Mouse (Mus musculus): ENCODE measurements around the gene 1600014C23Rik. TPM values are rescaled to one million over a fixed set of nuclear protein-coding genes. Genes with fewer than 3 reads are reported as not detected.

1600014C23Rik gene
- not detected in 2 replicates for polyA plus RNA-seq (2015; fragmentation: Nextera tagmentation; extraction: Ambion mirVana)

DNA sequence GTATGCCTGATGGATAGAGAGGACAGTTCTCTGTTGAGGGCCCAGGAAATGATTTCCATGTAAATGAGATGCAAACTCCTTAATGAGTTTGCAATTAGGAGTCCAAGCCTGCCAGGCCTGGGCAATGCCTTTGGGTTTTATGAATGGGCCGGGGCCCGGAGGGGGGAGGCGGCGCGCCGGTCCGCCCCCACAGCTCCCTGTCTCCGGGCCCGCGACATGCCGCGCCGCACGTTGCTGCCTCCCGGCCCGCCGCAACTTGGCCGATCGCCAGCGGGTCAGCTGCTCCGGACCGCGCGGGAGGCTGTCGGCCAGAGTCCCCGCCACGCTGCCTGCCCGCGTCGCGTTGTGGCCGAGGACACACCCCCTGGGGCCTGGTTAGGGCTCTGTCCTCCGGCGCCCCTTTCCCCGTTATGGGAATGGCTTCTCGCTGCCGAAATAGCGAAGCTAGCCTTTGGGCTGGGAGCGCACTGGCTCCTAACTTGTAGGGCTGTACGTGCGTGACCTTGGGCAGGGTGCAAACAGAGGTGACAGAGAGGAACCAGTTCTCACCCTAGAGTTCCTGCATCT, at the start of gene 1600014C23Rik:
Gene 1600014C23Rik (minus strand): TSS at position 110 of the 567 bp plus-strand sequence.
- Histone ChIP-seq H3K9ac (peak within 1 kb of the TSS; percentile 72), H3K4me1 (peaks cover 44% of the 10 kb centered on the region), H3K27ac (peak within 1 kb of the TSS; percentile 33; the same call in 1 of the 2 replicates), H3K36me3 (no peaks in the 10 kb centered on the region), H3K27me3 (peaks cover 20% of the 10 kb centered on the region; the same call in 1 of the 2 replicates), H3K4me2 (replicated peaks) (peak within 1 kb of the TSS; percentile 84), H3K9me3 (no peaks in the 10 kb centered on the region), H3K4me3 (peak within 1 kb of the TSS; percentile 43)
- no peak for ATAC-seq (ENCODE audit: low FRiP score, low read depth)
- 2% methylated on average over 41 of the region's 41 CpGs for WGBS

DNA sequence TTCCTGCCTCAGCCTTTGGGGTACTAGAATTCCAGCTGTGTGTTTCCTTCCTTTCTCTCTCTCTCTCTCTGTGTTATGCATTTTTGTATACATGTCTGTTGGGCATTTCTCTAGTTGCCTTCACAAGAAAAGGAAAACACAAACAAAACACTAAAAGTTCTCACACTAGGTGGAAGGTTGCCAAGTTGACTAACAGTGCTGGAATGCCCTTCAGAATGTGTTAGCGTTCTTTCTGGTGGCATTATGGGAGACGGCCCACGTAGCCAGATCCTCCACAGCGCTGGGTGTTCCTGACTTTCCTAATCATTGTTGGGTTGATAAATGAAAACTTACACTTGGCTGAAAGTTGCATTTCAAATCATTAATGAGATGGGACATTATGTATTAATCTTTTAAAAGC, 44.8 kb upstream of the 1600014C23Rik start:
- ATAC-seq (ENCODE audit: low FRiP score, low read depth): no peak
- H3K27ac ChIP-seq: no peak overlapping the region
- H3K4me3 ChIP-seq: no peak overlapping the region
- no peaks in the 10 kb centered on the region for H3K36me3 ChIP-seq
- H3K9me3 ChIP-seq: no peaks in the 10 kb centered on the region
- H3K4me1 ChIP-seq: peaks cover 12% of the 10 kb centered on the region; the same call in 1 of the 2 replicates
- 92% methylated on average over 4 of the region's 4 CpGs for WGBS
- no peaks in the 10 kb centered on the region for H3K27me3 ChIP-seq
- H3K9ac ChIP-seq: no peak overlapping the region
- H3K4me2 ChIP-seq (replicated peaks): no peak overlapping the region

DNA sequence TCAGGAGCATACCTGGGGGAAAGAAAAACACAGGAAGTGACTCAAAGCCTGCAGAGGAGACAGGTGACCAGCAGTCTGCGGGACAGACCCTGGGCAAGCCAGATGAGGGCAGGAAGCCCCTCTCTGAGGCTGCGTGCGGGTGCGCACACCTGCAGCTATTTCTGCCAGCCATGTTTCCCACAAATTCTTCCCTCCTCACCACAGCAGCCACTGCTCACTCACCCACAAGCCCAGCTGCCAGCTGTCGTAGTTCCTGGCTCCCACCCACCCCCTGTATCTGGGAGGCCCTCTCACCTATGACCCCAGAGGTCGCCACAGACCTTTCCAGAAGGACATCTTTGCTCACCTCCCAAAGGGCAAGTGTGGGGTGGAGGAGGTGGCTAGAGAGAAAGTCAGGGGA, 43.8 kb upstream of the 1600014C23Rik start:
- peaks cover 12% of the 10 kb centered on the region; the same call in 1 of the 2 replicates for H3K4me1 ChIP-seq
- 67% methylated on average over 6 of the region's 6 CpGs for WGBS
- no peak overlapping the region for H3K4me3 ChIP-seq
- no peak overlapping the region for H3K27ac ChIP-seq
- no peaks in the 10 kb centered on the region for H3K9me3 ChIP-seq
- H3K9ac ChIP-seq: no peak overlapping the region
- no peak overlapping the region for H3K4me2 ChIP-seq (replicated peaks)
- H3K27me3 ChIP-seq: no peaks in the 10 kb centered on the region
- no peaks in the 10 kb centered on the region for H3K36me3 ChIP-seq
- no peak for ATAC-seq (ENCODE audit: low FRiP score, low read depth)

DNA sequence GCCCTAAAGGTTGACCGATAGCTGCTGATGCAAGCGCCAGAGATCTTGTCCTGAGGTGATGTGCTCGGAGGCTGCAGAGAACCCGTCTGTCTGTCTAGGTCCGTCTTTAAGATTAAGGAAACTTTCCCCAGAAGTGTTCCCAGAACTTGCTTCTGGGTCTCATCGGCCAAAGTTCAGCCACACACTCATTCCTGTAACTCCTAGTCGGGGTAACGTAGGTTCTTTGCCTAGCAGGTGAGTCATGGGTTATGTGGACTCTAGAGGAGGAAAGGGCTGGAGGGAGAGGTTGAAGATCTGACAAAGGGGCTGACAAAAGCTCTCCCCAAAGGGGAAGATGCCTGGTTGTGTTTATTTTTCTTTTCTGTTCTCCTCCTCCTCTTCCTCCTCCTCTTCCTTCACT, 42.5 kb upstream of the 1600014C23Rik start:
- H3K27me3 ChIP-seq: no peaks in the 10 kb centered on the region
- no peak overlapping the region for H3K4me2 ChIP-seq (replicated peaks)
- no peak overlapping the region for H3K9ac ChIP-seq
- 91% methylated on average over 8 of the region's 8 CpGs for WGBS
- peaks cover 7% of the 10 kb centered on the region; the same call in 1 of the 2 replicates for H3K4me1 ChIP-seq
- H3K9me3 ChIP-seq: no peaks in the 10 kb centered on the region
- H3K36me3 ChIP-seq: no peaks in the 10 kb centered on the region
- no peak for ATAC-seq (ENCODE audit: low FRiP score, low read depth)
- no peak overlapping the region for H3K27ac ChIP-seq
- H3K4me3 ChIP-seq: no peak overlapping the region

DNA sequence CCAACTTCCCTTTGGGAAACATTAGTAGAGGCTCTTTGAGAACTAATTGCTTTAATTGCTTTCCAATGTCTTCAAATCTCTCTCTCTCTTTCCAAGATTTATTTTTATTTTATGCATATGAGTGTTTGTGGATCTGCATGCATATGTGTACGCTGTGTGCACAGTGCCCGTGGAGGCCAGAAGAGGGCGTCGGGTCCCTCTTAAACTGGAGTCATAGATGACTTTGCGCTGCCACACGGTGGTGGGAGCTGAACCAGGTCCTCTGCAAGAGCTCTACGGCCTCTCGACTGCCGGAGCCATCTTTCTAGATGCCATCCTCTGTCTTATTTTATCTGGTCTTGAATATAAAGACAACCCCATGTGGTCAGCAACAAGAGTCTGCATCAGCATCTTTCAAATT, 41.8 kb upstream of the 1600014C23Rik start:
- no peak overlapping the region for H3K4me2 ChIP-seq (replicated peaks)
- no peak overlapping the region for H3K27ac ChIP-seq
- WGBS: 86% methylated on average over 9 of the region's 9 CpGs
- H3K4me1 ChIP-seq: 0 out of 2 replicates have a peak, but pooled peaks cover 3% of the 10 kb centered on the region
- no peak for ATAC-seq (ENCODE audit: low FRiP score, low read depth)
- no peaks in the 10 kb centered on the region for H3K9me3 ChIP-seq
- no peak overlapping the region for H3K9ac ChIP-seq
- no peaks in the 10 kb centered on the region for H3K27me3 ChIP-seq
- H3K36me3 ChIP-seq: no peaks in the 10 kb centered on the region
- no peak overlapping the region for H3K4me3 ChIP-seq

DNA sequence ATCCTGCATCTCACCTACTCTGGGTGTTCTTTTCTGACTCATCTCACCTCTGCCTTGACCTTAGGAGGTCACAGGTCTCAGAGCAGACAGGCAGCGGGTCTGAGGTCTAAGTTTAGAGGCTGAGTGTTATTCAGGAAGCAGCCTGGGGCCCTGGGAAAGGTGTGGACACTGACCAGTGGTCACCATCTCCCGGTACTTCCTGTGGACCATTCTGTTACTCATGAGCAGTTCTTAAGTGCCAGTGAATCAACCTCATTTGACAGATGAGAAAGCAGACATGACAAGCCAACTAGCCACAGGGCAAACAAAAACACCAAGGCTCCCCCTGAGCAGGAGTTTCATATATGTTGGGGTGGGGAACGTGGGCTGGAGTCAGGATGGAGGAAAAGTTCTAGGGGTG, 38.9 kb upstream of the 1600014C23Rik start:
- Histone ChIP-seq H3K27me3 (no peaks in the 10 kb centered on the region), H3K4me1 (peaks cover 7% of the 10 kb centered on the region), H3K4me3 (no peak overlapping the region), H3K36me3 (no peaks in the 10 kb centered on the region), H3K4me2 (replicated peaks) (no peak overlapping the region), H3K9me3 (no peaks in the 10 kb centered on the region), H3K27ac (no peak overlapping the region), H3K9ac (no peak overlapping the region; the same call in 1 of the 2 replicates)
- no peak for ATAC-seq (ENCODE audit: low FRiP score, low read depth)
- 60% methylated on average over 3 of the region's 3 CpGs for WGBS

DNA sequence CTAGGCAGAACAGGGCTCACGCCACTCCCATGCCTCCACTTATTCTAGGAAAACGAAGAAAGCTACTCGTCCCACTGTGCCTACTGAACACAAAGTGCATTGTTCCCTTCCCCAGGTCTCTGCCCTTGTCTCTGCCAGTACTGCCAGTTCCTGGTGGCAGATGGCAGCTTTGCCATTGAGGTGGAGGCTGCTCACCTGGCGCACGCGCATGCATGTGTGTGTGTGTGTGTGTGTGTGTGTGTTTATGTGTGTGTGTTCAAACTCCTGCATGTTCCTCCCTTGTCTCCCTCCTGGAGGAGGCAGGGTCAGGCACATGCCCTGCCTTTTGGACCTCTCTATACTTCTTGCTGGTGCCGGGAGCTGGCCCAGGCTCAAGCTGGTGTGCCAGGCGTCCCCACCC, 38.5 kb upstream of the 1600014C23Rik start:
- no peak overlapping the region for H3K27ac ChIP-seq
- ATAC-seq (ENCODE audit: low FRiP score, low read depth): no peak
- no peaks in the 10 kb centered on the region for H3K9me3 ChIP-seq
- H3K9ac ChIP-seq: no peak overlapping the region; the same call in 1 of the 2 replicates
- WGBS: 81% methylated on average over 8 of the region's 8 CpGs
- H3K27me3 ChIP-seq: no peaks in the 10 kb centered on the region
- H3K36me3 ChIP-seq: no peaks in the 10 kb centered on the region
- H3K4me1 ChIP-seq: peaks cover 12% of the 10 kb centered on the region
- no peak overlapping the region for H3K4me3 ChIP-seq
- H3K4me2 ChIP-seq (replicated peaks): no peak overlapping the region

DNA sequence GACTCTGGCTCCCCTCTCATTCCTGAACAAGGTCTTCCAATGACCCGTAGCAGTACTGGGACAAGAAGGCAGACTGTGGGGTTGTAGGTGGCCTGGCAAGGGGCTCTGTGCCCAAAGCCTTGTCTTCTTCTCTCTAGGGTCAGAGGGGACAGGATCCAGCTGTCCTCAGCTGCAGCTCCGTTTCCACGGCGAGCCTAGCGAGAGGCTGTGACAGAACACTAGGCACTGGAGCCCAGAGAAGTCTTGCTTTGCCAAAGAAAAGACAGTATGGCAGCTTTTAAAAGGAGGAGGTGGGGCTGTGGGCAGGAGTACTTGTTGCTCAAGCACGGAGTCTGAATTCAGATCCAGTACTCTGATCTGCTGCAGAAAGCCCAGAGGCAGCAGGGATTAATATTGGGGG, 36.8 kb upstream of the 1600014C23Rik start:
- Histone ChIP-seq H3K4me2 (replicated peaks) (no peak overlapping the region), H3K4me3 (no peak overlapping the region), H3K4me1 (peaks cover 26% of the 10 kb centered on the region), H3K27me3 (no peaks in the 10 kb centered on the region), H3K9me3 (no peaks in the 10 kb centered on the region), H3K27ac (no peak overlapping the region), H3K9ac (no peak overlapping the region), H3K36me3 (no peaks in the 10 kb centered on the region)
- WGBS: 64% methylated on average over 6 of the region's 6 CpGs
- ATAC-seq (ENCODE audit: low FRiP score, low read depth): no peak

DNA sequence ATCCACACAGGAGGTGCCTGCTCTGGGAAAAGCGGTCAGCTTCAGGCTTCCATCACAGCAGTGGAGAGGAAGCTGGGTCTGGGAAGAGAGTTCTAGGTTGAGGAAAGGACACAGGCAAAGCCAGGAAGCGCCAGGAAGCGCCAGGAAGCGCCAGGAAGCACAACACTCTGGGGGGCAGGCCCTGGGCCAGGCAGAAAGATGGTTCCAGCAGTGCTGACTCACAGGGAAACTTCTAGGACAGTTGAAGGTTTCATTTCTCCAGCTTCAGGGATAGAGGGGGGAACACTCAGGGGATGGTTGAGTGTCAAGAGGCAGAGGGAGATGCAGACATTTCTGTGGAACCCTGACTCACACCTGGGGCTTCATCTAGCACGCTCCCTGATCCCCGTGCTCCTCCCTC, 36.2 kb upstream of the 1600014C23Rik start:
- Histone ChIP-seq H3K4me3 (no peak overlapping the region), H3K4me1 (peaks cover 26% of the 10 kb centered on the region), H3K4me2 (replicated peaks) (no peak overlapping the region), H3K27me3 (no peaks in the 10 kb centered on the region), H3K9me3 (no peaks in the 10 kb centered on the region), H3K9ac (no peak overlapping the region), H3K36me3 (no peaks in the 10 kb centered on the region), H3K27ac (no peak overlapping the region)
- 84% methylated on average over 6 of the region's 6 CpGs for WGBS
- no peak for ATAC-seq (ENCODE audit: low FRiP score, low read depth)

DNA sequence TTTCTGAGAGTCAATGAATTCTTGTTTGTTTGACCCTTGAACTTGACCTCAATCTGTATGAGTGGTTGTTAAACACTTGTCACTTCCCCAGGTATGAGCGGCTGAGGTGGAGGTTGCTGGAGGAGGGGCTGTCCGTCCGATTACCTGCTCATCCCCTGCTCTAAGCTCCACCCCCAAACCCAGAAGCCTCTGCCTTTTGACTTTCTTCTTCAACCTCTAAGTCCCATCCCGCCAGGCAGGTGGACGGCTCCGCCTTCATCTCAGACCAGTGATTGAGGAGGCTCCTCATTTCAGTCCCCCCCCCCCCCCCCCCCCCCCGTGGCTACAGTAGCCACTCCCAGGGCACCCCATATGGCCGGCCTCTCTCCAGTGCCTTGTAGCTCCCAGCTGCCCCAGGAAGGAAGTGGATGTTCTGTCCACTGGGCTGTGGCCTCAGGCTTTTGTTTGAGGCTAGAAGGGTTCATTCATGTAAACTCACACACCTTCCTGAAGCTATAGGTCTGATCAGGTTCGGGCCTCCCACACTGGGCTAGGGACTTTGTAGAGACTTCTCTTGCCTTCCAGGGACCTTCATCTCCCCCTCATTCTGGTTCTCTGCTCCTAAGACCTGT, 34.0 kb upstream of the 1600014C23Rik start:
- Histone ChIP-seq H3K9me3 (no peaks in the 10 kb centered on the region), H3K9ac (no peak overlapping the region), H3K4me2 (replicated peaks) (0 out of 2 replicates have a peak overlapping the region, but pooled peaks have one; percentile 9), H3K4me1 (peaks cover 22% of the 10 kb centered on the region), H3K27me3 (no peaks in the 10 kb centered on the region), H3K4me3 (no peak overlapping the region), H3K36me3 (no peaks in the 10 kb centered on the region), H3K27ac (peak overlapping the region; percentile 80; the same call in 1 of the 2 replicates)
- WGBS: 52% methylated on average over 7 of the region's 9 CpGs
- ATAC-seq (ENCODE audit: low FRiP score, low read depth): no peak

DNA sequence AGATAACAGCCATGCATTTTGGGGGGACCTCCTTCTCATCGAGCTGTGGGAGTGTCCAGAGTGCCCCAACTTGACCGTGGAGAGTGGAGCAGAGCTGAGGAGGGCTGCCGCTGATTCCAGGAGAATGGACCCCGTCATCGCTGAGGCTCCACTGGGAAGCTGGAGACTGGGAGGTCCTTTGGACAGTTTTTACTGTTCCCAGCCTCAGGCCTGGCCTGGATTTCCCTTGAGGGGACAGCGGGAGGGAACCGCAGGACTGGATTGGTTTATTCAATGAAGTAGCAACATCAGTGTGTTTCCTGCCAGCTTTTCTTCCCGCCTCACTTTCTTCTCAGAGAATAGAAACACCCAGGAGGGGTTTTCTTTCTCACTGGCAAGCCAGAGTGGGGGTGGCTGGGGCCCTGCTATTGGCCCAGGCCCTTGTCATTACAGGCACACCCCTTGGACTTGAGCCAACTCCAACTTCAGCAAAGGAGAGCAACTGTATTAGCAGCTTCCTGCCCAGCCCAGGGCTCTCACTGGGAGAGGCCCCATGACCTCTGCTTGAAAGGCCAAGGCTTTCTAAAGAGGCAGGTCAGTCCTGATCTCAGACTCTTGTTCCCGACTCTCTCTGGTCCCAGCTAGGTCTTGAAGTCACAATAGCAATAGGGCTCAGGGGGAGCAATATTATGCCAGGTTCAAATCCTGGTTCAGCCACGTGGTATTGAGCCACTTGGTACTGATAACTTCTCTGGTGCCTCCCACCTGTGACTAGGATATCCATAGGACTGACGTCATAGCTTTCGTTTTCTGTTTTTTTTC, 33.3 kb upstream of the 1600014C23Rik start:
- Histone ChIP-seq H3K4me2 (replicated peaks) (peak overlapping the region; percentile 46), H3K4me1 (peaks cover 22% of the 10 kb centered on the region), H3K9ac (peak overlapping the region; percentile 46; the same call in 1 of the 2 replicates), H3K4me3 (0 out of 2 replicates have a peak overlapping the region, but pooled peaks have one; percentile 5), H3K36me3 (no peaks in the 10 kb centered on the region), H3K27ac (peak overlapping the region; percentile 80), H3K9me3 (no peaks in the 10 kb centered on the region), H3K27me3 (no peaks in the 10 kb centered on the region)
- 13% methylated on average over 12 of the region's 12 CpGs for WGBS
- peak; percentile 88 for ATAC-seq (ENCODE audit: low FRiP score, low read depth)

DNA sequence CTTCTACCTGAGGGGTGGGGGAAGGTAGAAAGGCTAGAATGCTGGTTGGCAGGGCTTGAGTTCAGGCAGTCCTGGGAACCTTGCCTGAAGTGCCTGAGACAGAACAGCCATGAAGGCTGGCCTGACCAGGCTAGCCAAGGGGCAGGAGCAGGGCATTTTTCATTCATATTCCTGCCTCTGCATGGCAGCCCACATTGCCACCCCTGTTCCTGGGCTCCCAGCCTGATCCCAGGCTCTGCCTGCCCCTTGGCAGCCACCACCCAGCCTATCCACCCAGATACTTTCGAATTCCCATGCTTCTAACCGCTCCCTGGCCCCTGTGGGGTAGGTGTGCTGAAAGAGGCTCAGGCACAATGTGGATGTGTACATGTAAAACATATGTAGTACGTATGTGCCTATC, 32.3 kb upstream of the 1600014C23Rik start:
- no peak for ATAC-seq (ENCODE audit: low FRiP score, low read depth)
- 87% methylated on average over 3 of the region's 3 CpGs for WGBS
- H3K4me2 ChIP-seq (replicated peaks): no peak overlapping the region
- H3K4me3 ChIP-seq: no peak overlapping the region
- H3K36me3 ChIP-seq: no peaks in the 10 kb centered on the region
- no peaks in the 10 kb centered on the region for H3K9me3 ChIP-seq
- H3K27ac ChIP-seq: no peak overlapping the region; the same call in 1 of the 2 replicates
- H3K27me3 ChIP-seq: 0 out of 2 replicates have a peak, but pooled peaks cover under 1% of the 10 kb centered on the region
- H3K9ac ChIP-seq: no peak overlapping the region
- H3K4me1 ChIP-seq: peaks cover 26% of the 10 kb centered on the region
